Mouse (Mus musculus) frontal cortex, postnatal 25 days (tissue): ENCODE measurements around the gene Plekhb1.

Source experiments
- DNase-seq, 2 experiments: peaks; one replicate each; pipeline ENCODE4 v3.0.0; 2022; ENCODE audit warnings: low spot score in 2 of 2

Plekhb1 gene

DNA sequence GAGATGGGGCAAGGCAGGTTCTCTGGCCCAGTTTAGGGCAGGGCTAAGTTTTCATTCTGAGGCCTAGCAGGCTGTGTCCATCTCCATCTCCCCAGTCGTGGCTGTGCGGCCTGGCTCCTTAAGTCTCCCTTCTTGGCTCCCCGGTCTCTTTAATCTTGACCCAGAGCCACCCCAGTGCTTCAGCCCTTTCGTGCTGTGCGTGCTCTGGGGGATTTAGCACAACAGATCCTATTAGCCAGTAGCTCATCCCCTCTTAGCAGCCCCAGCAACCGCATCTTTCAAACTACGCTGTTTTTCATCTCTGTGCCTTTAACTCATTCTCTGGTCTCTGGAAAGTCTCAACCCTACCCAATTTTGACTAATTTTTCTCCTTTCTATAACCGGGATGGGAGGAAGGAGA lies at the start of gene Plekhb1:
Plekhb1 (minus strand) TSS at position 184 of the 400 bp plus-strand sequence.
- DNase-seq: no peak

DNA sequence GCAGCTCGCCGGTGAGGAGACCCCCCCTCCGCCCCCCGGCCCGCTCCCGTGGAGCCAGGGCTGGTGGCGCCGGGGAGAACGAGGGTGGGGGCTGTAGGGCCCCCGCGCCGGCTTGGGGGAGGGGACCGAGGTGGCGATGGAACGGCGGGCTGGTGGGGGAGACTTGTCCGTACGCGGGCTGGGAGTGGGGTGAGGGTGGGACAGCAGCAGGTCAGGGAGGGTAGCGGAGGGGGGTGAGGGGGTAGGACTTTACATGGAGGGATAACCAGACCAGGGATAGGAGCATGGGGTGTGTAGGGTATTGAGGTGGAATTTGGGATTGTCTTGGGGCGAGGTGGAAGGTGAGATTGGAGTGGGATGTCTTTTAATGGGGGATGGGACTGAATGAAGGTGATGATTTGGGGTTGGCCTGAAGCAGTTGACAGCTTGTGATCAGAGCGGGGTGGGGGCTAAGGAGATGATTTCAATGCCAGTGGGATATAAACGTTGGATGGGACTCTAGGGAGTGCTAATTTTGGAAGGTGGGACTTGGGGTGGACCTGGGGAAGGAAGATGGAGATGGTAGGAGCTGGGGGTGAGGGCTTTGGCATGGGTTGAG lies 44.8 kb upstream of the Plekhb1 start:
- DNase-seq: peak in 1 of 2 experiments; percentile 20

DNA sequence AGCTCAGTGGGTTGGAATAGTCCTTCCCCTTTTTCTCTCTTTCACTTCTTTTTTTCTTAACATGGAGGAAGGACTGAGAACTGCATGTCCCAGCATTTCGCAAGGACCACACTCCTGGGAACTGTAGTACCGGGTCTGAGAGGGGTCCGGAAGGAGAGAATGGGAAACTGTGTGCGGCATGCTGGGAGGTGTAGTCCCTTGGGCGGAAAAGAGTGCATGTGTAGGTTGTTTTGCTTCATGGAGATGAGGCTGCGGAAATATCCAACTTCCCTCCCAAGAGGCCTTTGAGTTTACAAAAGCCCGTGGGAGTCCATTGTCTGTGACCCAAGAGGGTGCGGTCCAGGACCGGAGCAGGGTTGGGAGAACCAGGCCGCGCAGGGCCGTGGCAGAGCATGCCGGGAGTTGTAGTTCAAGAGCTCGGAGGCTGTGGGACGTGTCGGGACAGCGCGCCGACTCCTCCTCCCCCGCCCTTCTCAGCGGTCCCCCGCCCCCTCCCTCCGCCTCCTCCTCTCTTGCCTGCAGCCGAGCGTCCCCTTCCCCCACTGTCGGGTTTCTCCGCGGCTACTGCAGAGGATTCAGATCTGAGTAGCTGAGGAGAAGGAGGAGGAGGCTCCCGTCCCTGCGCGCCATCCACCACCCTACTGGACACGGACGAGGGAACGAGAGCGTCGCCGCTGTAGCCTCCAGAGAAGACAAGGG lies 44.1 kb upstream of the Plekhb1 start, which contains the start of gene Fam168a:
Fam168a (plus strand) TSS at position 493 of the 699 bp plus-strand sequence.
- peak; percentile 77 to 88 for DNase-seq

DNA sequence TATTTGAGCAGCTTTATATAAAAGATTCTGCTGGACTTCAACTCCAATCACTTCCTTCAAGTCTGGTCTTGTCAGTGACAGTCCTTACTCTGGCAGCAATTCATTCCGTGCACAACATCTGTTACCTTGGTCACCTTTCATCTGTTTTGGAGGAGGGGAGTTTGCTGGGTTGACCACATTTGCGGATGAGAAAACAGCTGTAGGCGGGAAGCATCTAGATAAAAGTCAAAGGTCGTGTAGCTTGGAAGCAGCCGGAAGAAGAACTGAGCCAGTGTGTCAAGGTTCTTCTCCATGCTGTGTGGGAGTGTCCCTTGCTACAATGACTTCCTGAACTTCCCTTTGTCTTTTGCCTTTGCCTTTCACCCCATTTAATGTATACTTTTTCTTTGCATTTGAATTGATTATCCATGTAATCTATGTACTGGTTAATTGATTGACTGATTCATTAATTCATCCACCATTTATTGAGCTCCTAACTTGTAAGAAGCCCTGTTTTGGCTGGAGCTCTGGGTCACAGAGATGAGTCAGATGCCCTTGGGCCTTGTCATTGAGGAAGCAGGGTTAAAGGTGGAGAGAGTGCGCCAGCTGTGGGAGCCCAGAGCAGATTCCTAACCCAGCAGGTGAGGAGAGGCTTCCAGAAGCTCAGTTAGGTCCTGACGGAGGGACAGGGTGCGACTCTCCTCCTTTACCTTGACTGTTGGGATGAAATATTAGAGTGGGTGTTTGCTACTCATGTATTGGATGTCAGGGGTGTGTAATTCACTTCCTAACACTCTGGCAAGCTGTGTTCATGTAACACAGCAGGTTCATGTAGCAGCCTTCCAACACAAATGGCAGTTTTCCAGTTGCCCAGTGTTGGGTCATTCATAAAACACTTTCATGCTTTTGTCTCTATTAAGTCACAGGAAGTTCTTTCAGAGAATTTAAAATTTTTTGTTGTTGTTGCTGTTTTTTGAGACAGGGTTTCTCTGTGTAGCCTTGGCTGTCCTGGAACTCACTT lies 37.9 kb upstream of the Plekhb1 start:
- no peak for DNase-seq

DNA sequence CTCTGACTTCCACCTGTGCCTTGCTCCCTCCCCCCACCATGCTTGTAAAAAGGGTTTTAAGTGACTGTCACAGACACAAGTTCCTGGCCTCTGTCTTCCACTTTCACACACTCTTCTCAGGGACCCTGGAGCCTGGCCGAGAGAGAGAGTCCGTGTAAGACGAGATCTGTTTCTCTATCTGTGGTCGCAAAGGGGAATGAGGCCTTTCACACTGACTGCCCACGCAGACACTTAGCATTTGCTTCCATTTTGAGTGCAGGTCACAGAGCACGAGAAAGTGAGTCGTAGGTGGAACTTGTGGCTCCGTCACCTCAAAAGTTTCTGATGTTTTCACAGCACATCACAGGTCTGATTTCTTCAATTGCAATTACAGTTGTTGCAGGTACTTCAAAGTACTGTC lies 31.0 kb upstream of the Plekhb1 start:
- no peak for DNase-seq

DNA sequence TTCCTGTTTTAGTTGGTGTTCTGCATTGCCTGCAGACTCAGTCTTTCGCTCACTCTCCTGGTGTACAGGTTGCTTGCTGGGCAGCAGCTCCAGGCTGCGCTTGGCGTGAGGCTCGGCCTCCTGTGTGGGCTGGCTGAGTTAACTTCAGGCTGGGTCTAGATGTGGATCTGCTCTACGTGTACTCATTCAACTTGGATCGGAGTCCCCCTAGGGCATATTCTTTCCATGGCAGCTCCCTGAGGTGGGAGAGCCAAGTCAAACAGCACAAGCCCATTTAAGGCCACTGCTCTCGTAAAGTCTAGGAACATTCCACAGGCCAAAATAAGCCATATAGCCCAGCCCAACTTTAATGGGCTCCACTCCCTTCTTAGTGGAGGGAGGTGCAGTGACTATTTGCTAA lies 26.3 kb upstream of the Plekhb1 start:
- DNase-seq: no peak

DNA sequence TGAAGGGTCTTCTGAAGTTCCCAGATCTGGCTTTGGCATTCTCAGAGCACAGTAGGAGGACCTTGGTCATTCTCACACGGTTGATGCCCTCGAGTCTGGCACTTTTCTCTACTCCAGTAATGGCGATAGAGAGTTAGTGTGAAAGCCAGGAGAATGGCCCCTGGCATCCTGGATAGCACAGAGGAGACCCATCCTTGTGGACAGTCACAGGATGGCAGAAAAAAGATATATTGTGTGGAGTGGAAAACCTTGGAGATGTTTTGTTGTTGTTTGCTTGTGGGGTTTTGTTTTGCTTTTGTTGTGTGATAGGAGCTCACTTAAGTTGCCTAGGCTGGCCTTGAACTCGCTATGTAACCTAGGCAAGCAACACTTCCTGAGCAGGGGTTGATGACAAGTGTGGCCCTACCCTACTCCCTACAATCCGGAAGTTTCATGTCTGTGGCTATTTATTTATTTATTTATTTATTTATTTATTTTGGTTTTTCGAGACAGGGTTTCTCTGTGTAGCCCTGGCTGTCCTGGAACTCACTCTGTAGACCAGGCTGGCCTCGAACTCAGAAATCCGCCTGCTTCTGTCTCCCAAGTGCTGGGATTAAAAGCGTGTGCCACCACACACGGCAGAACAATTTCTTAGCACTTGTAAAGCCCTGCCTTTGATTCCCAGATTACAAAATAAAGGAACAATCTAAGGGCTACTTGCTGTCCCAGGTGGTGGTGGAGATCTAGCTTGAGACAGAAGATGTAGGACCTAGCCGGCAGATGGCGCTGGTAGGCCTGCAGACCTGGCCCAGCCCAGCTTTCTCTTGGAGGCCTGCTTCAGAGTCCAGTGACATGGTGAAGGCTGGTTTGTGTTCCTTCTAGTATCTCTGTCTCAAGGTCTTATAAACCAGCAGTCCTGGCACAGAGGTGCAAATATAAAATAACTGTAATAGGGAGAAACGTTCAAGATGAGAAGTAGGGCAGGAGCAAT lies 23.1 kb upstream of the Plekhb1 start:
- peak in 1 of 2 experiments; percentile 48 for DNase-seq

DNA sequence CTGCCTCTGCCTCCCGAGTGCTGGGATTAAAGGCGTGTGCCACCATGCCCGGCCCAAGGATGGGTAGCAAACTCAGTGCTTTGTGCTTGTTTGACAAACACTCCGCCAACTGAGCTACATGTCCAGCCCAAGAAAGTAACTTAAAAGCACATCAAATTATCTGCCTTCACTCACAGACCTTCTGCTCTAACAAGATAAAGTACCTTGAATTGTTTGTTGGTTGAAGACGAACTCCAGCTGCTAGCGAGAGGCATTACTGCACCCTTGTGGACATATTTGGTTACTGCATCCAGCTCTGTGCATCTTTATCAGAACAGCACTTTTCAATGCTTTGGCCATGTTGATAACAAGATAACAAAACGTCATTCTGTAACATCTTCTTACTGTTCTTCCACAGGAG lies 22.3 kb upstream of the Plekhb1 start:
- peak in 1 of 2 experiments; percentile 45 for DNase-seq

DNA sequence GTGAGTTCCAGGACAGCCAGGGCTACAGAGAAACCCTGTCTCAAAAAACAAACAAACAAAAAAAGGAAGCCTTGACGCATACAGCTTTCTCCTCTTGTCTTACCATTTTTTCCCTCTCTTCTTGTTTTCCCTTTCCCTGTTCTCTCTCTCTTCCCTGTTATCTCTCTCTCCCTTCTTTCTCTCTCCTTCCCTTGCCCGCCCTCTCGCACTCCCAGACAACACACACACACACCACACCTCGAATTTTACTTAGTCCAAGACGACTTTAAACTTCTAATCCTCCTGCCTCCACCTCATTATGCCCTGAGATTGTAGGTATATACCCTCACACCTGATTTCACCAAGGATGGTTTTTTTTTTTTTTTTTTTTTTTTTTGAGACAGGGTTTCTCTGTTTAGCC lies 21.9 kb upstream of the Plekhb1 start:
- DNase-seq: no peak

DNA sequence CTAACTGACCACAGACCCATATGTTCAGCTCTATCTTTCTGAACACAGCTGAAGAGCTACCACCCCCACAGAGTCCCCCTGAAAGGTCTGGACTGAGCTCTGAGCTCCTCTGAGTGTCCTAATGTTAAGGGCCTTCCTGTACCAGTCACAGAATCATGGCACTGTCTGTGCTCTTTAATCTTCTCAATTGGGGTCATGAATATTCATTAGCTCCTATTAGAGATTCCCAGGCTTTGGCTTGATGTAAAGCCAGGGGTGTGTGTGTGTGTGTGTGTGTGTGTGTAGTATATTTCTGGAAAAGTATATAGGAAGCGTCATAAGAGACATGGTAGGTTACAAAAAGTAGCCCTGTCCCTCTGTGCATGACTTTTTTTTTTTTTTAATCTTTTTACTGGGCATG lies 21.0 kb upstream of the Plekhb1 start:
- no peak for DNase-seq

DNA sequence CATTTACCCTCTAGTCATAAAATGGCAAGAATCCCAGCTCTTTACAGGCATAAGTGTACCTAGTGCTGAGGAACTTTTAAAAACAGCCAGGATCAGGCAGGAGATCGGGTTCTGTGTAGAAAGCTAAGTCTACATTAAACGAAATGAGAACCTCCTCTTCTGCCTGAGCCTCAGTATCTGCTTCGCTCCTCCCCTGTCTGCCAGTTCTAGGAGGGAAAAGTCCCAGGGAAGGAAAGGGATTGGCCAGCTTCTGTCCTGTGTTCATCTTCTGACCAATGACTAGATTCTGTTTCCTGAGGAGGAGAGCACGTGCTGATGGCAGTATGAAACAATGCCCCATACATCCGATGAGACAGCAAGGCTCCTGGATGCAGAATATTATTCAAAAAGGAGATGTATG lies 18.9 kb upstream of the Plekhb1 start:
- no peak for DNase-seq

DNA sequence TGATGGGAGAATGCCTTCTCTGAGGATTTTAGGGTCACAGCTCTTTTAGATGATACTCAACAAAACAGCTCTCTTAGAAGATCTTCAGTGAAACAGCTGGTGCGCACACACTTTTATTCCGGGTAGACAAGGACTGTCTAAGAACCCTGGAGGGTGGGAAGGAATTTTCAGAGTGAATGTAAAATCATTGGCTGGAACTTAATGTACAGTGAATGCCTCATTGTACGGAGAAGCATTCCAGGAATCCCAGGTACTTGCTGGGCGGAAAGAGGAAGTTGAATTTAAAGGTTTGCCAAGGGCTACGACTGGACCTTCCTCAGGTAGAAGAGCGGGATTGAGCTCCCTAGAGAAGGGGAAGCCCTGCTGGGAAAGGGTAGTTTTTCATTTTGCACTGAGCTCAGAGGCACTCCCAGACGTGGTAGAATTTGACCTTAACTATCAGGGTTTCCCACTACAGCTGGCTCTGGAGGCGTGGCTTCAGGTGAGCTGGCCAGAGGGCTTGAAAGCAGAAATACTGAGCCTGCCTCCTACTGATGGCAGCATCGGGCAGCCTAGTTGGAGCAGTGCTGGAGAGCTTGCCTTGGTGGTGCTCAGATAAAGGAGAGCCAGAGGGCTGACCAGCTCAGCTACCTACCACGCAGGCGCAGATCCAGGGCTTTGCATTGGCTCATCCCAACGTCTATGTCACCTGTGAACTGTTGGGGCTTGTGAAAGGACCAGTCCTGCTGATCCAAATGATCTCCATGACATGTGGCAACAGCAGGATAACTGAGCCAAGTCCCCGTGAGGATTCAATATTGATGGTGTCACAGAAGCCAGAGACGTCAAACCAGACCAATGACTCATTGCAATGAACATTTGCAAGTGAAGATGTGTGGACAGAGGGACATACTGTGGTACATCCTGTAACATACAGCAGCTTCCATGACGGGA lies 17.0 kb upstream of the Plekhb1 start:
- no peak for DNase-seq

DNA sequence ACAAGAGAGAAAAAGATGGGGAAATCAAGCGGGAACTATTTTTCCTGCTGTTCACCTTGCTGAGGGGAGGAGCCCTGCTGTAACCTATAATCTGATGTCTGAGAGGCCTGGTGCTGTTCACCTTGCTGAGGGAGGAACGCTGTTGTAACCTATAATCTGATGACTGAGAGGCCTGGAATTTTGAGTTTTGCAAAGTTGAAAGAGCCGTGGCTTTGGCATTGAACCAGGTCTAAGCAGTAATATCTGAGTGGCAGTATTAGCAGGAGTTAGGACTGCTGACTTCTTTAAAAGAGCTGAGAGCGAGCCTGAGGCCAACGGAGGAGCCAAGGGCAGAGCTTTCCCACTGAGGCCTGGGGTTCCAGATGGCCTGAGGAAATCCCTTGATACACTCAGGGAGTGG lies 15.8 kb upstream of the Plekhb1 start:
- DNase-seq: no peak

DNA sequence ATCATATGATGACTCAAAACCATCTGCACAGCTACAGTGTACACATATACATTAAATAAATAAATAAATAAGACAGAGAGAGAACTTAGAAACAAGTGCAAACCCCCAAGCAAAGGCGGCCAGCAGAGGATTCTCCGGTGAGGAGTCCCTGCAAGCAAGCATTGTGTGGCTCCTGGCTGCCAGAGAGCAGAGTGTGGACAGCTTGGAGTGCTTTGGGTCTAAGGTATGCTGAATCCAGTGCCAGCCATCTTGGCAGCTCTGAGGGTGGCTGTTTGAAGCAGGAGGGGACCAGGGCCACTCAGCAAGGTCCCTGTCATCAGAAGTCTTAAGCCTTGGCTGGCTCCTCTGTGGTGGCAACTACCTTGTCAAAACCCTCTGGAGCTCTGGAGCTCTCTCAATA lies 12.7 kb upstream of the Plekhb1 start:
- DNase-seq: no peak

DNA sequence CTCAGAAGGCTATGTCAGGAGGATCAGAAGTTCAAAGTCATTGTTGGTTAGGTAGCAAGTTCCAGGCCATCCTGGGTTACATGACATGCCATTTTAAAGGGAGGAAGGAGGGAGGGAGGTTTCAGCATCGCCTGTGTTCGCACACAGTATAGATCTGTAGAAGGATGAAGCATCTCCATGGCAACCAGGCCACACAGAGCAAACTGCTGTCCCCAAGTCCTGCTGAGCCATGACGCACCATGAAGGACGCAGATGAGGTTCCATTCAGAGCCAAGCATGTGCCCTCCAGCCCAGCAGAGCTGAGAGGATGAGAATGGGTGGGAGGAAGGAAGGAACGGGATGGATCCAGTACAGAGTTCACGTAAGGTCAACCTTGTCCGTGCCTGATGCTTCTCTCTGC lies 11.2 kb upstream of the Plekhb1 start:
- DNase-seq: no peak

DNA sequence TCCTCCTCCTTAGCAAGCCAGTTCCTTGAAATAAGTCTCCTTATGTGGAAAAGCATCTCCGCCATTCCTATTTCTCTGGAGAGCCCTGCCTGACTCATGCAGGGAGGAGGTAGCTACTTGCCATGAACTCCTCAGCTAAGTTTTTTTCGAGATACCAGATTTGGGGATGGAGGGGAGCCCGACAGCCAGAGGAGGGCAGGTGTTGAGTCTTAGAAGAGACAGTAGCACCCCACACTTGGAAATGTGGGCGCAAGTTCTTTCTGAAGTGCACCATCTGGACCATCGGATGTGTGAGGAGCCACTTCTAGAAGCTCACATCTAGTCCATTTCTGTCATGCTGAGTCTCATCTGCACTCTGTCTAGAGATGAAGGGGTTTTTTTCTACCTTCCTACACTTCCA lies 8.4 kb upstream of the Plekhb1 start:
- peak in 1 of 2 experiments; percentile 39 for DNase-seq

DNA sequence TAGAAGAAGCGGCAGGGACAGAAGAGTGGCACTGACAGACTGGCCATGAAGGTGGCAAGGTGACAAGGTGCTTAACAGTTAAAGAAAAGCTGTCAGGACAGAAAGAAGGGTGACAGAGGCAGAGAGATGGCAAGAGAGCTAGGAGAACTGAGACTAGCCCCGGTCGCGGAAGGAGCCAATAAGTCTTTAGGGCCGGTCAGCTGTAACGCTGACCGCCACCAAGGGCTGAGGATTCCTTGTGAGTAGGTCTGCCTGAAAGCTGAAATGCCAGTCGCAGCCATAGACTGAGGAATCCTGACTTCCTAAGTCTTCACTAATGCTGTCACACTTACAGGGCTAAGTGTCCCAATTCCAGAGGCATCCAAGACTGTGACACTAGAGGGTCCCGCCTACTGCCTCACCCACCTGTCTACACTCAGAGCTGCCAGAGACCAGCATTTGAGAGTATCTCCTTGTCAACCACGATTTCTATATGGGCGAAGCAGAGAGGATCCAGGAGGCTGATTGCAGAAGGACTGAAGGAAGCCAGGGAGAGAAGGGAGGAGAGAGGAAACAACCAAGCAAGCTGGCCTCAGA lies 1.6 kb upstream of the Plekhb1 start:
- no peak for DNase-seq

DNA sequence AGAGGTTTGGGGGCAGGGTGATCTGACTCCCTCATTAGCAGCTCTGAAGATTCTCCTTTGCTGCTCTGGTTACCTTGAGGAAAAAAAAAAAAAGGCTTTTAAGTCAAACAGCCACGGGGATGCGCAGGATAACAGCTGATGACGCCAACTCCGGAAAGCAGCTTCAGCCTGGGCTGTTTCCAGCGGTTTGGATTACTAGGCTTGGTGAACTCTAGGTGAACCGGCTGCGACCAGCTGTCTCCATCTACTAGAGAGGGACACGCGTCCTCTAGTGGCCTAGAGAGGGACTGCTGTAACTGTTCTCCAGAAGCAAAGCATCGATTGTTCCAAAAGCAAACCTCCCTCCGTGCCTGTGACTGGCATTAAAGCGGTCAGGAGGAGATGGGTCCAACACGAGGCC lies 976 bp upstream of the Plekhb1 start:
- peak; percentile 83 to 88 for DNase-seq

DNA sequence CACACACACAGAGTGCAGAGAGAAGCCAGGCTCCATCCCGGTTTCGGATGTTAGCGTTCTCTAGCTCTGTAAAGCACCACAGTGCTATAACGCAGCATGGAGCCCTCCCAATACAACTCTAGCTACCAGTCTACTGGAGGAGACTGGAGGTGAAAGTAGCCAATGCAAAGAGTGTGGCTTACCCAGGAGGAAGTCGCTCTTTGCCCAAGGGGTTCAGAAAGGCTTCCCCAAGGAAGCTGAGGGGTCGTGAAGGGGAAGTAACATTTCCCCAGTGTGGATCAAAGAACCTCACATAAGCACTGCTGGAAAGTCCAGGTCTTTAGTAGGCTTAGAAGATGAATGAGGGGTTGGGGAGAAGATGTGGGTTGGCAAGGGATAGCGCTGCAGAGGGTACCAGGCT lies 950 bp downstream of the Plekhb1 start:
- DNase-seq: no peak

DNA sequence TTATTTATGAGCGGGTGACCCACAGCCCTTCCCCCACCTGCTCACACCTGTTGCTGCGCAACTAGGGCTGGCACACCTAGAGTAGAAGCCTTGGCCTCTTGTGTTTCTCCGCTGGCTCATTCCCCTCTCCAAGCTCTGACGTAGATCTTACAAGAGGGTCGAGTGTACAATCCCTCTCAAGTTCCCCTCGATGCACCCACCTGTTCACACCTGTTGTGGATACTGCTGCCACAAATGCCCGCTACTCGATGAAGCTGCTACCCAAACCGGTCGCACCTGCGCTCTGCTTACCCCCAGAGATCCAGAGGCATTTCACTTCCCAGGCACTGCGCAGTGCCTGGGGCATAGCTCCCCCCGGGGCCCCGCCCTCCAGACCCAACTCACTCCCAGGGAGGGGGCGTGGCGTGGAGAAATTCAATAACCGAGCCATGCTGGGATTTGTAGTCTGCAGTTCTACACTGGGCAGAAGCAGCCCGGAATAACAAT lies 4.1 kb downstream of the Plekhb1 start:
- no peak for DNase-seq
